Mouse (Mus musculus): Measurements from ENCODE around the gene Crb2. TPM values are rescaled to one million over a fixed set of nuclear protein-coding genes. Genes with fewer than 3 reads are reported as not detected.

The Crb2 gene
- polyA plus RNA-seq, 1 experiment from 2014 or later, result 0.95 TPM

DNA sequence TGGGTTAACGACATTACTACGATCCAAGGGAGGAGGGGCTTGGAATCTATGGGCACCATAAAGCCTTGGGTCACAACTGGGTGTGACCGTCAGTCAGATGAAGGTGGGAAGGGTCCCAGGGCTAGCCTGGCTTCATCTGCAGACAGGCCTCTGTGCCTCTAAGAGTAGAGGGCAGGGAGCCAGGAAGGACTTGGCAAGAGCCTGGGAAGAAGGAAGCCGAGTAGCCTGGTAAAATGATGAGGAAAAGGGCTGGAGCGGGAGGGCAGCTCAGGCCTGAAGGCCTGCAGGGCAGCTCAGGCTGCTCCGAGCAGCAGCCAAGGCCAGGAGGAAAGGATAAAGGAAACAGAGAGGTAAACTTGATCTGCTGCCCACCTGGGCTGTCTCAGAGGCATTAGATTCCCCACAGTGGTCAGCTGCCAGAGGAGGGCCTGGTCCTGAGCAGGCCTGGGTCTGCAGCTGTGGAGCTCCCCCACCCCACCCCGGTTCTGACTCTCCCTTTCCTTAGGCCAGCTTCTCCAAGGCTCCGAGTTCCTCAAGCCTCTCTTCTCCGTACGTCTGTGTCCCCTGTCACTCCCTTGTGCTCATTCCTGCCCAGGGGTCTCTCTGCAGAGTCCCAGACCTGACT is 27.5 kb upstream of the Crb2 start:
- Histone ChIP-seq H3K4me1 (ENCODE audit: control insufficient read depth, insufficient read depth, low read length) (peaks cover 19% of the 10 kb centered on the region; the same call in 1 of the 2 replicates), H3K9ac (ENCODE audit: low read depth, low read length) (0 out of 2 replicates have a peak overlapping the region, but pooled peaks have one; percentile 4), H3K36me3 (ENCODE audit: control insufficient read depth, insufficient read depth, low read length) (no peaks in the 10 kb centered on the region), H3K4me2 (ENCODE audit: low read depth, low read length) (no peak overlapping the region), H3K9me3 (ENCODE audit: control insufficient read depth, low read length) (no peaks in the 10 kb centered on the region), H3K27ac (ENCODE audit: low read length) (no peak overlapping the region), H3K4me3 (ENCODE audit: low read length) (no peak overlapping the region), H3K27me3 (replicated peaks; ENCODE audit: control insufficient read depth, insufficient read depth, low read length) (no peaks in the 10 kb centered on the region)
- 0 out of 2 replicates have a peak, but pooled peaks have one; percentile 16 for ATAC-seq
- 47% methylated on average over 10 of the region's 10 CpGs for WGBS

- H3K4me2 ChIP-seq (ENCODE audit: low read depth, low read length), result no peak overlapping the region
- peaks cover 19% of the 10 kb centered on the region; the same call in 1 of the 2 replicates for H3K4me1 ChIP-seq (ENCODE audit: control insufficient read depth, insufficient read depth, low read length)
- no peak overlapping the region for H3K9ac ChIP-seq (ENCODE audit: low read depth, low read length)
- H3K9me3 ChIP-seq (ENCODE audit: control insufficient read depth, low read length), result no peaks in the 10 kb centered on the region
- no peak for ATAC-seq
- 60% methylated on average over 6 of the region's 6 CpGs for WGBS
- no peak overlapping the region for H3K4me3 ChIP-seq (ENCODE audit: low read length)
- no peaks in the 10 kb centered on the region for H3K36me3 ChIP-seq (ENCODE audit: control insufficient read depth, insufficient read depth, low read length)
- H3K27ac ChIP-seq (ENCODE audit: low read length), result no peak overlapping the region
- H3K27me3 ChIP-seq (replicated peaks; ENCODE audit: control insufficient read depth, insufficient read depth, low read length), result no peaks in the 10 kb centered on the region
Measured at GRCm38 (mm10) chr2:37749323-37749722, 26.7 kb upstream of the Crb2 start.

- Histone ChIP-seq H3K9ac (ENCODE audit: low read depth, low read length) (no peak overlapping the region), H3K4me3 (ENCODE audit: low read length) (no peak overlapping the region), H3K36me3 (ENCODE audit: control insufficient read depth, insufficient read depth, low read length) (no peaks in the 10 kb centered on the region), H3K4me2 (ENCODE audit: low read depth, low read length) (no peak overlapping the region), H3K27ac (ENCODE audit: low read length) (no peak overlapping the region), H3K9me3 (ENCODE audit: control insufficient read depth, low read length) (no peaks in the 10 kb centered on the region), H3K4me1 (ENCODE audit: control insufficient read depth, insufficient read depth, low read length) (peaks cover 19% of the 10 kb centered on the region; the same call in 1 of the 2 replicates), H3K27me3 (replicated peaks; ENCODE audit: control insufficient read depth, insufficient read depth, low read length) (no peaks in the 10 kb centered on the region)
- WGBS, result 82% methylated on average over 1 of the region's 1 CpGs
- ATAC-seq, result peak; percentile 45
Measured at GRCm38 (mm10) chr2:37751114-37751513, 24.9 kb upstream of the Crb2 start.

DNA sequence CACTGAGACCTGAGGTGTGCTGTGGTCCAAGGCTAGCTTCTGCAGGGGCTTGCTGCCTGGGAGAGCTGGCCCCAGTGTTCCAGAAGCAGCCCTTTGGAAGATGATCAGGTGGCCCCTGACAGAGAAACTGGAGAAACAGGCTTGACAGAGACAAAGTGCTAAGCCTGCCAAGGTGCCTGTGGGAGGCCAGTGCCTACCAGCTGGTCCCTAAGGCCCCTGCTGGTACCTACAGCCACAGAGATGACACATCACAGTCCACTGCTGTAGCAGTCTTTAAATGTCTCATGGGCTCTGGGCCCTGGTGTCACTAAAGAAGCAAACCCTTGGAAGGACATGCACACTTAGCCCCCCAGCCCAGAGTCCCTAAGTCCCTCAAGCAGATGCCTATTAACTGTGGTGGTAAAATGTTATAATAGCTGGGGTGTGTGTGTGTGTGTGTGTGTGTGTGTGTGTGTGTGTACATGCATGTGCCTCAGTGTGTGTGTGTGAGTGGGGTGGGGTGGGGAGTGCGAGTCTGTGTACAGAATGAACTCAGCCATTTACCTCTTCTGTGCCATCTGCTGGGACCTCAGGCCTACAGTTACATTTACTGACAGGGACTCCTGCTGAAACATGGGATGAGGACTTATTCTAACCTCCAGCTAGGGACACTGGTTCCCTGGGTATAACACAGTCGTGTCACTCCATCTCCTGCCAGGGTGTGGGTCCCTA is 19.7 kb upstream of the Crb2 start:
- no peaks in the 10 kb centered on the region for H3K36me3 ChIP-seq (ENCODE audit: control insufficient read depth, insufficient read depth, low read length)

DNA sequence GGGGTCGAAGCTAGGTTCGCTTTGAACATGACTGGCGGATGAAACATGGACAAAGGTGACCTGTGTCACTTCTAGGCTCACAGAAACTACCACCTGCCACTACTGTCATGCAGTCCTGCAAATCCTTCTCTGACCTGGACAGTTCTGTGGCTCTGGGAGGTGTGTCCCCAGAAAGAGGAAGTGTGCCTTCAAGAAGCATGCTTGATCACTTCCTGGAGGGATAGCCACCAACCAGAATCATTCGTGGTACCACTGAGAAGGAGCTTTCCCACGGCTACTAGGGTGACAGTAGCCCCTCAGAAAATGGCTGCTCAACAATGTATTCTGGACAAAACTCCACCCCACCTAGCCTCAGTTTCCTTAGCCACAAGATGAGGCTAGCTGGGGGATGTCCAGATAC is 19.0 kb upstream of the Crb2 start:
- H3K9me3 ChIP-seq (ENCODE audit: control insufficient read depth, low read length), result no peaks in the 10 kb centered on the region
- WGBS, result 79% methylated on average over 5 of the region's 5 CpGs
- no peak overlapping the region for H3K4me2 ChIP-seq (ENCODE audit: low read depth, low read length)
- H3K4me3 ChIP-seq (ENCODE audit: low read length), result no peak overlapping the region
- ATAC-seq, result no peak
- H3K9ac ChIP-seq (ENCODE audit: low read depth, low read length), result no peak overlapping the region
- no peak overlapping the region for H3K27ac ChIP-seq (ENCODE audit: low read length)
- H3K4me1 ChIP-seq (ENCODE audit: control insufficient read depth, insufficient read depth, low read length), result peaks cover 21% of the 10 kb centered on the region
- no peaks in the 10 kb centered on the region for H3K27me3 ChIP-seq (replicated peaks; ENCODE audit: control insufficient read depth, insufficient read depth, low read length)
- no peaks in the 10 kb centered on the region for H3K36me3 ChIP-seq (ENCODE audit: control insufficient read depth, insufficient read depth, low read length)

More for the DNA sequence above, 19.7 kb upstream of the Crb2 start:
- no peak overlapping the region for H3K9ac ChIP-seq (ENCODE audit: low read depth, low read length)
- ATAC-seq, result peak; percentile 57
- no peak overlapping the region for H3K27ac ChIP-seq (ENCODE audit: low read length)
- peaks cover 21% of the 10 kb centered on the region for H3K4me1 ChIP-seq (ENCODE audit: control insufficient read depth, insufficient read depth, low read length)
- H3K4me2 ChIP-seq (ENCODE audit: low read depth, low read length), result no peak overlapping the region
- H3K9me3 ChIP-seq (ENCODE audit: control insufficient read depth, low read length), result no peaks in the 10 kb centered on the region
- no peak overlapping the region for H3K4me3 ChIP-seq (ENCODE audit: low read length)
- no peaks in the 10 kb centered on the region for H3K27me3 ChIP-seq (replicated peaks; ENCODE audit: control insufficient read depth, insufficient read depth, low read length)
- 78% methylated on average over 2 of the region's 2 CpGs for WGBS

- no peak overlapping the region for H3K4me2 ChIP-seq (ENCODE audit: low read depth, low read length)
- H3K27ac ChIP-seq (ENCODE audit: low read length), result no peak overlapping the region
- peaks cover 21% of the 10 kb centered on the region for H3K4me1 ChIP-seq (ENCODE audit: control insufficient read depth, insufficient read depth, low read length)
- no peaks in the 10 kb centered on the region for H3K9me3 ChIP-seq (ENCODE audit: control insufficient read depth, low read length)
- H3K36me3 ChIP-seq (ENCODE audit: control insufficient read depth, insufficient read depth, low read length), result no peaks in the 10 kb centered on the region
- H3K9ac ChIP-seq (ENCODE audit: low read depth, low read length), result 0 out of 2 replicates have a peak overlapping the region, but pooled peaks have one; percentile 53
- no peak for ATAC-seq
- no peaks in the 10 kb centered on the region for H3K27me3 ChIP-seq (replicated peaks; ENCODE audit: control insufficient read depth, insufficient read depth, low read length)
- 76% methylated on average over 4 of the region's 4 CpGs for WGBS
- H3K4me3 ChIP-seq (ENCODE audit: low read length), result no peak overlapping the region
Measured at GRCm38 (mm10) chr2:37757784-37758183, 18.3 kb upstream of the Crb2 start.

GRCm38 (mm10) chr2:37758343-37759015 is 17.6 kb upstream of the Crb2 start:
- H3K9ac ChIP-seq (ENCODE audit: low read depth, low read length), result peak overlapping the region; percentile 53
- peak; percentile 51; the same call in 1 of the 2 replicates for ATAC-seq

DNA sequence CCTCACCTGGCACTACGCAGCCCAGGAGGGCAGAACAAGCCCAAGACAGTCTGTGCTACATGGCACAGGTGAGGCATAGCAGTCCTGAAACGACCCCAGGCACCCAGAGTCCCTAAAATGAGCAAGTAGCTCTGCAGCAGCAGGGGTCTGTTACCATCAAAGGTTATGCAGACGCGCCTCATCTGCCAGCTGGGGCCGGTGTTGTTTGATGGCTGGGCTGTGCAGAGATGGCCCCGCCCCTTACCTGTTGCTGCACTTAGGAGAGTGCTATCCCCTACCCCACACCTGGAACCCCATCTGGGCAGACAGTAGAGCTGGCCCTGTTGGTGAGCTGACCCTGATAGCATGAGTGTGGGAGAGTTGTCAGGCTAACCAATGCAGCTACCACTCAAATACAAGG is 15.4 kb upstream of the Crb2 start:
- H3K4me3 ChIP-seq (ENCODE audit: low read length), result no peak overlapping the region
- H3K4me1 ChIP-seq (ENCODE audit: control insufficient read depth, insufficient read depth, low read length), result peaks cover 25% of the 10 kb centered on the region
- no peak overlapping the region for H3K27ac ChIP-seq (ENCODE audit: low read length)
- ATAC-seq, result no peak
- WGBS, result 48% methylated on average over 6 of the region's 6 CpGs
- H3K9ac ChIP-seq (ENCODE audit: low read depth, low read length), result no peak overlapping the region; the same call in 1 of the 2 replicates
- no peaks in the 10 kb centered on the region for H3K9me3 ChIP-seq (ENCODE audit: control insufficient read depth, low read length)
- no peaks in the 10 kb centered on the region for H3K27me3 ChIP-seq (replicated peaks; ENCODE audit: control insufficient read depth, insufficient read depth, low read length)
- no peaks in the 10 kb centered on the region for H3K36me3 ChIP-seq (ENCODE audit: control insufficient read depth, insufficient read depth, low read length)
- H3K4me2 ChIP-seq (ENCODE audit: low read depth, low read length), result no peak overlapping the region

More at GRCm38 (mm10) chr2:37758343-37759015, 17.6 kb upstream of the Crb2 start:
- Histone ChIP-seq H3K9me3 (ENCODE audit: control insufficient read depth, low read length) (no peaks in the 10 kb centered on the region), H3K4me1 (ENCODE audit: control insufficient read depth, insufficient read depth, low read length) (peaks cover 21% of the 10 kb centered on the region), H3K27ac (ENCODE audit: low read length) (no peak overlapping the region), H3K4me3 (ENCODE audit: low read length) (no peak overlapping the region), H3K4me2 (ENCODE audit: low read depth, low read length) (peak overlapping the region; percentile 24; the same call in 1 of the 2 replicates), H3K27me3 (replicated peaks; ENCODE audit: control insufficient read depth, insufficient read depth, low read length) (no peaks in the 10 kb centered on the region), H3K36me3 (ENCODE audit: control insufficient read depth, insufficient read depth, low read length) (no peaks in the 10 kb centered on the region)
- WGBS, result 15% methylated on average over 21 of the region's 21 CpGs

GRCm38 (mm10) chr2:37763638-37764037 is 12.4 kb upstream of the Crb2 start:
- H3K4me1 ChIP-seq (ENCODE audit: control insufficient read depth, insufficient read depth, low read length), result peaks cover 23% of the 10 kb centered on the region

More at GRCm38 (mm10) chr2:37763638-37764037, 12.4 kb upstream of the Crb2 start:
- Histone ChIP-seq H3K36me3 (ENCODE audit: control insufficient read depth, insufficient read depth, low read length) (no peaks in the 10 kb centered on the region), H3K4me3 (ENCODE audit: low read length) (no peak overlapping the region), H3K9ac (ENCODE audit: low read depth, low read length) (no peak overlapping the region), H3K9me3 (ENCODE audit: control insufficient read depth, low read length) (no peaks in the 10 kb centered on the region), H3K4me2 (ENCODE audit: low read depth, low read length) (no peak overlapping the region), H3K27me3 (replicated peaks; ENCODE audit: control insufficient read depth, insufficient read depth, low read length) (no peaks in the 10 kb centered on the region), H3K27ac (ENCODE audit: low read length) (no peak overlapping the region)
- ATAC-seq, result no peak
- 24% methylated on average over 3 of the region's 3 CpGs for WGBS

Measured in intestine, embryonic 16.5 days (tissue).